Mouse (Mus musculus) megakaryocyte, embryonic 14.5 days (primary cell): ENCODE measurements around the gene Fam13a.

Experiments
- FLI1 ChIP-seq: IDR thresholded peaks from 2 replicates; pipeline ENCODE4 v1.6.1; 2012; ENCODE audit warnings: low read length, inconsistent platforms, mixed read lengths
- GATA1 ChIP-seq: IDR thresholded peaks from 3 replicates; pipeline ENCODE4 v1.6.1; 2012; ENCODE audit warnings: mixed read lengths, low read length, inconsistent platforms, borderline replicate concordance

DNA sequence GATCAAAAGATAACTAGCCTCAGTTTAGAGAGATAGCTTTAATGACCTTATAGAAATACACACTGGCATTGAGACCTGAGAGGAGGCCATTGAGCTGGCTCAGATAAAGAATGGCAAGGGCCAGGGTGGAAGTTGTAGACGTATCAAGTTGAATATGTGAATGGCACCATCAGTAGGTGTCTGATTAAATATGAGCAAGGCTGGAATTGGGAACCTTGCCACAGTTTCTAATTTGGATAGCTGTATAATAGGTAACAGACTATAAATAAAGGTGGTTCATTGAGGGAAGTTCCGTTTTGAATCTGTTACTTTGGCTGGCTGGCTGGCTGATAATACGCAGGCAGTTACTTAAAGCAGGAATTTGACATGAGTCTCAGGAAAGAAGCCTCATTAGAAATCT, 127.7 kb downstream of the Fam13a start:
- TF ChIP-seq FLI1 = no peak
- no peak for TF ChIP-seq GATA1
